Mouse (Mus musculus): ENCODE data around the gene Abcc6. TPM values are rescaled to one million over a fixed set of nuclear protein-coding genes. Genes with fewer than 3 reads are reported as not detected.

Gene Abcc6
- polyA plus RNA-seq, 1 experiment from 2014 or later = 0.27 TPM

DNA sequence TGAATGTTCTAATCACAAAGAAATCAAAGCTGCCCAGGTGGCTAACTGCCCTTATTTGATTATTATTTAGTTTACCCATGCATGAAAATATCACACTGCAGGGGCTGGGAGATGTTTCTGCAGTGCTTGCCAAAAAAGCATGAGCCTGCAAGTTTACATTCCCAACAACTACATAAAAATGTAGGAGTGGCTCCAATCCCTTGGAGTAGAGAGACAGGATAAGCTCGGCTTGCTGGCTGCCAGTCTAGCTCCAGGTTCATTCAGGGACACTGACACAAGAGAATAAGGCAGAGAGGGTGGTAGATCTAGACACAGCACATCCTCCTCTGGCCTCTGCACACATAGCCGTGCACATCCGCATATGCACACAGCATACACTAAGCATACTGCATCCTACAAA, 10.5 kb downstream of the Abcc6 start:
- no peaks in the 10 kb centered on the region for H3K9me3 ChIP-seq
- H3K36me3 ChIP-seq = no peaks in the 10 kb centered on the region
- H3K4me1 ChIP-seq = no peaks in the 10 kb centered on the region
- ATAC-seq (replicated peaks) = no peak
- WGBS = 75% methylated on average over 3 of the region's 3 CpGs
- H3K9ac ChIP-seq (replicated peaks) = no peak overlapping the region
- no peak overlapping the region for H3K4me3 ChIP-seq
- H3K4me2 ChIP-seq (replicated peaks) = no peak overlapping the region
- no peak overlapping the region for H3K27ac ChIP-seq (replicated peaks)
- peaks cover 2% of the 10 kb centered on the region; the same call in 1 of the 2 replicates for H3K27me3 ChIP-seq

GRCm38 (mm10) chr7:46013266-46014010, 16.7 kb downstream of the Abcc6 start:
- Histone ChIP-seq H3K36me3 (no peaks in the 10 kb centered on the region), H3K27me3 (no peaks in the 10 kb centered on the region), H3K4me3 (no peak overlapping the region), H3K4me2 (replicated peaks) (no peak overlapping the region), H3K4me1 (peaks cover 11% of the 10 kb centered on the region; the same call in 1 of the 2 replicates), H3K27ac (replicated peaks) (peak overlapping the region; percentile 18; the same call in 1 of the 2 replicates), H3K9me3 (no peaks in the 10 kb centered on the region), H3K9ac (replicated peaks) (no peak overlapping the region)
- WGBS = 14% methylated on average over 9 of the region's 9 CpGs
- ATAC-seq (replicated peaks) = no peak; the same call in 1 of the 2 replicates

DNA sequence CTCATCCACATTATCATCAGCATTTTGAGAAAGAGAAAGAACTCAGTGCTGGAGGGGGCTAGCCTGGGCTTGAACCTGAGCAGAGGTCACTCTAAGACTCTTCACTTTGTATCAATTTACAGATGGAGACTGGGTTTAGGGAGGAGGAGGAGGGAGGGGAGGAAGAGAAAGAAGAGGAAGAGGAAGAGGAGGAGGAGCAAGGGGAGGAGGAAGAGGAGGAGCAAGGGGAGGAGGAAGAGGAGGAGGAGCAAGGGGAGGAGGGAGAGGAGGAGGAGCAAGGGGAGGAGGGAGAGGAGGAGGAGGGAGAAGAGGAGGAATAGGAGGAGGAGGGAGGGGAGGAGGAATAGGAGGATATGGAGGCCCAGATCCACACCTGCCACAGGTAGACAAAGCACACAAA, 18.0 kb downstream of the Abcc6 start:
- ATAC-seq (replicated peaks) = no peak
- Histone ChIP-seq H3K36me3 (no peaks in the 10 kb centered on the region), H3K27me3 (no peaks in the 10 kb centered on the region), H3K4me2 (replicated peaks) (no peak overlapping the region), H3K9ac (replicated peaks) (no peak overlapping the region), H3K4me3 (no peak overlapping the region), H3K4me1 (peaks cover 11% of the 10 kb centered on the region; the same call in 1 of the 2 replicates), H3K27ac (replicated peaks) (no peak overlapping the region), H3K9me3 (no peaks in the 10 kb centered on the region)

DNA sequence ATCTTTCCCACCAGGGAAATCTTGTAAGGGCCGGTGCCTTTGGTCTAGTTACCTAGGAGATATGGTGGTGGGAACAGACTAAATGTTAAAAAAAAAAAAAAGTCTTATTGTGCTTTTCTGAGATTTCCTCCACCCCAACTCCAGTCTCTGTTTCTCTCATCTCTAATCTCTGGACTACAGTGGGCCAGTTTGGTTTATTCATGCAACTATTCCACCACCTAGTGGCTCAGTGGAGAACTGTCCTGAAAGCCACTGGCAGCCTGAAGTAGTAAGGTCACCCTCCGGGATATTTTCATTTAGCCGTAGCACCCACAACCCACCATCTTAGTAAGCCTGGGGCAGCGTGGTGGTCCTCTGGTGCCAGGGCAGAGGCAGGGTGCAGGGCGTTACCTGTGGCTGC, 20.5 kb downstream of the Abcc6 start:
- H3K4me1 ChIP-seq = peaks cover 11% of the 10 kb centered on the region; the same call in 1 of the 2 replicates
- no peak overlapping the region for H3K4me2 ChIP-seq (replicated peaks)
- no peaks in the 10 kb centered on the region for H3K9me3 ChIP-seq
- H3K27ac ChIP-seq (replicated peaks) = no peak overlapping the region
- no peaks in the 10 kb centered on the region for H3K27me3 ChIP-seq
- ATAC-seq (replicated peaks) = peak; percentile 63
- WGBS = 16% methylated on average over 5 of the region's 5 CpGs
- H3K9ac ChIP-seq (replicated peaks) = no peak overlapping the region
- no peaks in the 10 kb centered on the region for H3K36me3 ChIP-seq
- no peak overlapping the region for H3K4me3 ChIP-seq

DNA sequence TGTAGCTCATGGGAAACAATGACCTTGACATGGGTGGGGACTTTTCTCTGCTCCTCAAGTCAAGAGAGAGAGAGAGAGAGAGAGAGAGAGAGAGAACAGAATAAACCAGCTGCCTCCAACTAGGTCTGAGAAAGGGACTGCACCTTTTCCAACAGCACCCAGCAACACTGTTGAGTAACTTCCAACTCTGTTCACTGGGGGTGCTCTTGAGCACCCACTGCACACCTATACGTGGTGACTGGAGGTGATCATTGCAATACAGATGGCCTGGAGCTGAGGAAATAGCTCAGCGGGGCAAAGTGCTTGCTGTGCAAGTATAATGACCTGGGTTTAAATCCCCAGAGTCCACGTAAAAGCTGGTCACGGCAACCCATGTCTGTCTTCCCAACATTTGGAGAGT, 27.4 kb downstream of the Abcc6 start:
- no peak for ATAC-seq (replicated peaks)
- Histone ChIP-seq H3K9me3 (no peaks in the 10 kb centered on the region), H3K4me1 (no peaks in the 10 kb centered on the region), H3K9ac (replicated peaks) (no peak overlapping the region), H3K27me3 (no peaks in the 10 kb centered on the region), H3K4me2 (replicated peaks) (no peak overlapping the region), H3K4me3 (no peak overlapping the region), H3K27ac (replicated peaks) (no peak overlapping the region), H3K36me3 (no peaks in the 10 kb centered on the region)
- 66% methylated on average over 4 of the region's 4 CpGs for WGBS

- Histone ChIP-seq H3K36me3 (no peaks in the 10 kb centered on the region), H3K4me1 (no peaks in the 10 kb centered on the region), H3K4me3 (no peak overlapping the region), H3K27ac (replicated peaks) (no peak overlapping the region), H3K9me3 (no peaks in the 10 kb centered on the region), H3K4me2 (replicated peaks) (no peak overlapping the region), H3K9ac (replicated peaks) (no peak overlapping the region), H3K27me3 (no peaks in the 10 kb centered on the region)
- ATAC-seq (replicated peaks) = no peak
- WGBS = 92% methylated on average over 4 of the region's 4 CpGs
Measured at GRCm38 (mm10) chr7:46000577-46000976, 29.5 kb downstream of the Abcc6 start.

DNA sequence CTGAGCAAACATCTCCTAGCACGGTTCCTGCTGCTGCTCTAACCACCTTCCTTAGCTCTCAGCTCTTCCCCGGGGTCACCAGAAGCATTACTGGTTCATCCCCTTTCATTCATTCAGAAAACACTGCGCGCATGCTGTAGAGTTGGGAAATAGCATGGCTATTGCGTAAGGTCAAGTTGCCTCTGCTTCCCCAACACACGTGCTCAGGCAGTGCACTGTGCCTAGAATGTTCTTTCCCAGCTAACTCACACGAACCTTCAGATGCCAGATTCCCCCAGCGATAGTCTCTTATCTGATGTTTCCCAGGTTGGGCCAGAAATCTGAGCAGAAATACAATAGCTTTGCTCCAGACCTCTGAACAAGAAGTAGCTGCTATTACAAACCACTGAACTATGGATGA, 37.6 kb downstream of the Abcc6 start:
- no peaks in the 10 kb centered on the region for H3K4me1 ChIP-seq
- no peaks in the 10 kb centered on the region for H3K9me3 ChIP-seq
- WGBS = 85% methylated on average over 8 of the region's 8 CpGs
- no peak overlapping the region for H3K9ac ChIP-seq (replicated peaks)
- H3K27ac ChIP-seq (replicated peaks) = no peak overlapping the region
- no peak overlapping the region for H3K4me3 ChIP-seq
- no peak overlapping the region for H3K4me2 ChIP-seq (replicated peaks)
- H3K36me3 ChIP-seq = no peaks in the 10 kb centered on the region
- ATAC-seq (replicated peaks) = no peak
- no peaks in the 10 kb centered on the region for H3K27me3 ChIP-seq

- 86% methylated on average over 1 of the region's 1 CpGs for WGBS
- no peak overlapping the region for H3K4me3 ChIP-seq
- no peaks in the 10 kb centered on the region for H3K36me3 ChIP-seq
- no peak for ATAC-seq (replicated peaks)
- no peak overlapping the region for H3K27ac ChIP-seq (replicated peaks)
- H3K4me2 ChIP-seq (replicated peaks) = no peak overlapping the region
- no peaks in the 10 kb centered on the region for H3K27me3 ChIP-seq
- H3K4me1 ChIP-seq = no peaks in the 10 kb centered on the region
- no peaks in the 10 kb centered on the region for H3K9me3 ChIP-seq
- no peak overlapping the region for H3K9ac ChIP-seq (replicated peaks)
Measured at GRCm38 (mm10) chr7:45988344-45988743, 41.8 kb downstream of the Abcc6 start.

DNA sequence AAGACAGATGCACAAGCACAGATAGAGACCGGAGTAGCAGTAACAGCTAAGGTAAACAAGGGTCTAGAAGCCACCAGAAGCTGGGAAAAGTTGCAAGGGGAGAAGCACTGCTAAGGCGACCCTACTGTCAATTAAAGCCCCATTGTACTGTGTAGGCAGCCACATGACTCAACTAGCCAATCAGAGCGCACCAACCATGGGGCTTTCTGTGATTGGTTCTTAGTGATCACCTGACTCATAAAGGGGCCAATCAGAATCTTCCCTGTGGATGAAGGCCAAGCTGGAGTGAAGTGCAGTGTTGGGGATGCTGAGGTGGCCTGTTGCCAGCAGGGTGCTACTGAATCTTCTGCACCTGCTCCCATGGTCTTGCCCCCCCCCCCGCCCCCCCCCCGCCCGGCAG, 43.2 kb downstream of the Abcc6 start:
- 75% methylated on average over 6 of the region's 6 CpGs for WGBS
- Histone ChIP-seq H3K4me3 (no peak overlapping the region), H3K9me3 (no peaks in the 10 kb centered on the region), H3K4me2 (replicated peaks) (no peak overlapping the region), H3K36me3 (no peaks in the 10 kb centered on the region), H3K27ac (replicated peaks) (no peak overlapping the region), H3K9ac (replicated peaks) (no peak overlapping the region), H3K4me1 (no peaks in the 10 kb centered on the region), H3K27me3 (no peaks in the 10 kb centered on the region)
- ATAC-seq (replicated peaks) = no peak

GRCm38 (mm10) chr7:45981612-45982011, 48.5 kb downstream of the Abcc6 start:
- H3K27me3 ChIP-seq = no peaks in the 10 kb centered on the region
- 88% methylated on average over 5 of the region's 5 CpGs for WGBS

DNA sequence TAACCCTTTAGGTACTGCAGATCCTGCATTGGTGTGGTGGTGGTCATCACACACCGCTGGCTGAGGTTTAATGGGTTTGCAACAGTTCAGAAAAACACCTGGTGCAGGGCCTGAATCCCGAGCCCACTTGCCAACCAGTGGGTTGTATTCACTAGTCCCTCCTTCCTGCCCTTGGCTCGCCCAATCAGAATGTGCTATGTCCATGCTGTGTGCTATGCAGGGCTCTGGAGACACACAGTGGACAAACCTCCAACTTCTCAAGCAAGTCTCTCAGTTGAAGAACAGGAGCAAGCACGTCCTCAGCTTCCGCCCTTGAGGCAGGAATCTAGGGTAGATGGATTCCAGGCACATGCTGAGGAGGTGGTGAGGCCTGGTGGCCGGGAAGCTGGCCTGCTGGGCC, 55.6 kb downstream of the Abcc6 start:
- Histone ChIP-seq H3K27ac (replicated peaks) (no peak overlapping the region), H3K36me3 (no peaks in the 10 kb centered on the region), H3K4me1 (no peaks in the 10 kb centered on the region), H3K4me3 (no peak overlapping the region), H3K27me3 (no peaks in the 10 kb centered on the region), H3K4me2 (replicated peaks) (no peak overlapping the region), H3K9ac (replicated peaks) (no peak overlapping the region), H3K9me3 (no peaks in the 10 kb centered on the region)
- 80% methylated on average over 6 of the region's 6 CpGs for WGBS
- ATAC-seq (replicated peaks) = no peak

More at GRCm38 (mm10) chr7:45981612-45982011, 48.5 kb downstream of the Abcc6 start:
- no peak for ATAC-seq (replicated peaks)
- H3K27ac ChIP-seq (replicated peaks) = no peak overlapping the region
- no peaks in the 10 kb centered on the region for H3K4me1 ChIP-seq
- no peaks in the 10 kb centered on the region for H3K9me3 ChIP-seq
- no peaks in the 10 kb centered on the region for H3K36me3 ChIP-seq
- no peak overlapping the region for H3K9ac ChIP-seq (replicated peaks)
- no peak overlapping the region for H3K4me2 ChIP-seq (replicated peaks)
- no peak overlapping the region for H3K4me3 ChIP-seq

- H3K4me1 ChIP-seq = no peaks in the 10 kb centered on the region
- H3K9ac ChIP-seq (replicated peaks) = no peak overlapping the region
- H3K27me3 ChIP-seq = no peaks in the 10 kb centered on the region
- no peaks in the 10 kb centered on the region for H3K9me3 ChIP-seq
- ATAC-seq (replicated peaks) = no peak
- H3K4me3 ChIP-seq = no peak overlapping the region
- WGBS = 67% methylated on average over 6 of the region's 6 CpGs
- no peak overlapping the region for H3K27ac ChIP-seq (replicated peaks)
- no peaks in the 10 kb centered on the region for H3K36me3 ChIP-seq
- no peak overlapping the region for H3K4me2 ChIP-seq (replicated peaks)
Measured at GRCm38 (mm10) chr7:45974103-45974502, 56.0 kb downstream of the Abcc6 start.

GRCm38 (mm10) chr7:45973271-45973687, 56.8 kb downstream of the Abcc6 start:
- H3K9ac ChIP-seq (replicated peaks) = no peak overlapping the region
- peak; percentile 83 for ATAC-seq (replicated peaks)
- no peak overlapping the region for H3K4me3 ChIP-seq

More at GRCm38 (mm10) chr7:45973271-45973687, 56.8 kb downstream of the Abcc6 start:
- H3K27ac ChIP-seq (replicated peaks) = no peak overlapping the region
- H3K4me1 ChIP-seq = no peaks in the 10 kb centered on the region
- no peaks in the 10 kb centered on the region for H3K9me3 ChIP-seq
- no peaks in the 10 kb centered on the region for H3K36me3 ChIP-seq
- 73% methylated on average over 6 of the region's 6 CpGs for WGBS
- no peaks in the 10 kb centered on the region for H3K27me3 ChIP-seq
- no peak overlapping the region for H3K4me2 ChIP-seq (replicated peaks)

All from forebrain, embryonic 15.5 days (tissue).